Mouse (Mus musculus) thymus, adult 2 months (tissue): ENCODE measurements at regions not wholly inside any gene's neighbourhood (a gene's known extent, or its start where the extent isn't known, plus 50 kb on each side); places are given as distances from the start of the nearest gene placed in this dataset.

Experiments used
- DNase-seq: peaks from one replicate; pipeline ENCODE4 v3.0.0; 2021
- H3K27ac ChIP-seq: fragments of 200-500 bp; 2 replicates; pipeline ENCODE4 v1.5.1; 2012; ENCODE audit warnings: low read length, control low read depth; ENCODE audit not compliant: control insufficient read depth, insufficient read depth
- H3K27me3 ChIP-seq: fragments of 200-500 bp; 2 replicates; pipeline ENCODE4 v1.6.1; 2012; ENCODE audit warnings: mild to moderate bottlenecking, low read length, moderate library complexity, mixed read lengths; ENCODE audit not compliant: control insufficient read depth, insufficient read depth
- H3K36me3 ChIP-seq: fragments of 200-500 bp; 2 replicates; pipeline ENCODE4 v1.6.1; 2012; ENCODE audit warnings: mild to moderate bottlenecking, low read length, moderate library complexity; ENCODE audit not compliant: control insufficient read depth, insufficient read depth
- H3K4me1 ChIP-seq: fragments of 200-500 bp; replicated peaks from 2 replicates; pipeline ENCODE4 v1.6.1; 2012; ENCODE audit warnings: low read length; ENCODE audit not compliant: control insufficient read depth, insufficient read depth
- H3K4me3 ChIP-seq: fragments of 200-500 bp; 2 replicates; pipeline ENCODE4 v1.5.1; 2012; ENCODE audit warnings: mild to moderate bottlenecking, low read length, control low read depth, moderate library complexity; ENCODE audit not compliant: control insufficient read depth, insufficient read depth
- CTCF ChIP-seq: fragments of 200-500 bp; IDR thresholded peaks from 2 replicates; pipeline ENCODE4 v1.5.1; 2012; ENCODE audit warnings: mild to moderate bottlenecking, control low read depth, low read length, moderate library complexity, borderline replicate concordance; ENCODE audit not compliant: control insufficient read depth, poor library complexity, insufficient read depth; ENCODE audit errors: extremely low read depth
- POLR2A ChIP-seq: fragments of 200-500 bp; IDR thresholded peaks from 2 replicates; pipeline ENCODE4 v1.6.1; 2012; ENCODE audit warnings: mild to moderate bottlenecking, low read length, control low read depth, moderate library complexity; ENCODE audit not compliant: control insufficient read depth, poor library complexity, insufficient read depth; ENCODE audit errors: extremely low read depth
- WGBS: fragments of 180-500 bp; shearing (Covaris S2); methylation state at CpG from one replicate; pipeline ENCODE4 v1.1.7; 2018; 5-methylcytosine and 5-hydroxymethylcytosine counted together

- Histone ChIP-seq H3K4me3 (no peak overlapping the region), H3K27ac (no peak overlapping the region), H3K36me3 (no peaks in the 10 kb centered on the region), H3K27me3 (no peaks in the 10 kb centered on the region), H3K4me1 (no peaks in the 10 kb centered on the region)
- 47% methylated on average over 13 of the region's 13 CpGs for WGBS
- DNase-seq: peak; percentile 33
- TF ChIP-seq CTCF (no peak), POLR2A (no peak)
Observed at GRCm38 (mm10) chr1:193541934-193542580, 172.0 kb upstream of the Camk1g start.

- H3K27ac ChIP-seq: no peak overlapping the region
- H3K36me3 ChIP-seq: no peaks in the 10 kb centered on the region
- no peak for DNase-seq
- H3K27me3 ChIP-seq: no peaks in the 10 kb centered on the region
- 90% methylated on average over 4 of the region's 4 CpGs for WGBS
- no peak overlapping the region for H3K4me3 ChIP-seq
- H3K4me1 ChIP-seq: no peaks in the 10 kb centered on the region
- TF ChIP-seq CTCF (no peak), POLR2A (no peak)
Observed at GRCm38 (mm10) chr1:193541281-193541680, 171.2 kb upstream of the Camk1g start.

- no peak overlapping the region for H3K27ac ChIP-seq
- WGBS: 91% methylated on average over 5 of the region's 5 CpGs
- H3K27me3 ChIP-seq: no peaks in the 10 kb centered on the region
- no peak for DNase-seq
- H3K4me1 ChIP-seq: no peaks in the 10 kb centered on the region
- H3K36me3 ChIP-seq: no peaks in the 10 kb centered on the region
- no peak for TF ChIP-seq POLR2A
- TF ChIP-seq CTCF: no peak
- H3K4me3 ChIP-seq: no peak overlapping the region
Observed at GRCm38 (mm10) chr1:193540486-193540885, 170.4 kb upstream of the Camk1g start.

- 95% methylated on average over 6 of the region's 6 CpGs for WGBS
Observed at GRCm38 (mm10) chr1:193539261-193539660, 169.2 kb upstream of the Camk1g start.

GRCm38 (mm10) chr1:193538425-193538824 is 168.3 kb upstream of the Camk1g start:
- WGBS: 66% methylated on average over 2 of the region's 2 CpGs
- no peak overlapping the region for H3K27ac ChIP-seq
- H3K36me3 ChIP-seq: no peaks in the 10 kb centered on the region
- no peaks in the 10 kb centered on the region for H3K4me1 ChIP-seq
- H3K27me3 ChIP-seq: no peaks in the 10 kb centered on the region
- no peak for TF ChIP-seq CTCF
- TF ChIP-seq POLR2A: no peak
- H3K4me3 ChIP-seq: no peak overlapping the region
- no peak for DNase-seq

More at GRCm38 (mm10) chr1:193539261-193539660, 169.2 kb upstream of the Camk1g start:
- TF ChIP-seq CTCF: no peak
- TF ChIP-seq POLR2A: no peak
- no peak for DNase-seq
- Histone ChIP-seq H3K27ac (no peak overlapping the region), H3K27me3 (no peaks in the 10 kb centered on the region), H3K36me3 (no peaks in the 10 kb centered on the region), H3K4me3 (no peak overlapping the region), H3K4me1 (no peaks in the 10 kb centered on the region)

- 91% methylated on average over 5 of the region's 5 CpGs for WGBS
- H3K27me3 ChIP-seq: no peaks in the 10 kb centered on the region
- H3K27ac ChIP-seq: no peak overlapping the region
- DNase-seq: no peak
- TF ChIP-seq CTCF (no peak), POLR2A (no peak)
- H3K4me3 ChIP-seq: no peak overlapping the region
- no peaks in the 10 kb centered on the region for H3K36me3 ChIP-seq
- no peaks in the 10 kb centered on the region for H3K4me1 ChIP-seq
Observed at GRCm38 (mm10) chr1:193537616-193538015, 167.5 kb upstream of the Camk1g start.

- TF ChIP-seq POLR2A (no peak), CTCF (no peak)
- H3K27me3 ChIP-seq: no peaks in the 10 kb centered on the region
- H3K4me3 ChIP-seq: no peak overlapping the region
- no peaks in the 10 kb centered on the region for H3K36me3 ChIP-seq
- no peaks in the 10 kb centered on the region for H3K4me1 ChIP-seq
- DNase-seq: no peak
- no peak overlapping the region for H3K27ac ChIP-seq
Observed at GRCm38 (mm10) chr1:193536552-193536951, 166.5 kb upstream of the Camk1g start.
